Mouse (Mus musculus): Measurements from ENCODE around the gene Adh6a. TPM values are rescaled to one million over a fixed set of nuclear protein-coding genes. Genes with fewer than 3 reads are reported as not detected.

The Adh6a gene
- under 1 TPM in 1 of 2 experiments, not detected in 1; 0.21 TPM for total RNA-seq (2021)
- long read RNA-seq, experiment 1, partial matches to known transcripts = 0 of 1 reads
- long read RNA-seq, experiment 1, other reads (novel, unspliced or antisense) = 1 of 1 reads
- long read RNA-seq, experiment 2 = 0 reads

GRCm38 (mm10) chr3:138312965-138313364 is at the start of gene Adh6a:
Gene Adh6a, plus strand, starts transcription at chr3:138313286.
- no peak for DNase-seq

GRCm38 (mm10) chr3:138264648-138265047 is 48.4 kb upstream of the Adh6a start:
- no peak for DNase-seq

- DNase-seq = no peak
Observed at GRCm38 (mm10) chr3:138270507-138270906, 42.6 kb upstream of the Adh6a start.

- DNase-seq = no peak
Observed at GRCm38 (mm10) chr3:138271297-138271696, 41.8 kb upstream of the Adh6a start.

GRCm38 (mm10) chr3:138273080-138273479 is 40.0 kb upstream of the Adh6a start:
- no peak for DNase-seq

GRCm38 (mm10) chr3:138275100-138275499 is 38.0 kb upstream of the Adh6a start:
- no peak for DNase-seq

GRCm38 (mm10) chr3:138282556-138282955 is 30.5 kb upstream of the Adh6a start:
- no peak for DNase-seq

GRCm38 (mm10) chr3:138283831-138284230 is 29.3 kb upstream of the Adh6a start:
- DNase-seq = no peak

- no peak for DNase-seq
Observed at GRCm38 (mm10) chr3:138285986-138286385, 27.1 kb upstream of the Adh6a start.

- DNase-seq = no peak
Observed at GRCm38 (mm10) chr3:138287686-138288085, 25.4 kb upstream of the Adh6a start.

GRCm38 (mm10) chr3:138290672-138291071 is 22.4 kb upstream of the Adh6a start:
- DNase-seq = no peak

GRCm38 (mm10) chr3:138291529-138292117 is 21.5 kb upstream of the Adh6a start:
- DNase-seq = no peak

GRCm38 (mm10) chr3:138293298-138293895 is 19.7 kb upstream of the Adh6a start:
- DNase-seq = peak; percentile 49

GRCm38 (mm10) chr3:138300130-138300529 is 13.0 kb upstream of the Adh6a start:
- no peak for DNase-seq

GRCm38 (mm10) chr3:138302676-138303075 is 10.4 kb upstream of the Adh6a start:
- DNase-seq = no peak

- DNase-seq = no peak
Observed at GRCm38 (mm10) chr3:138303771-138304488, 9.2 kb upstream of the Adh6a start.

GRCm38 (mm10) chr3:138304489-138304871 is 8.6 kb upstream of the Adh6a start:
- DNase-seq = no peak

GRCm38 (mm10) chr3:138305486-138306289 is 7.4 kb upstream of the Adh6a start:
- DNase-seq = no peak

- no peak for DNase-seq
Observed at GRCm38 (mm10) chr3:138306290-138306683, 6.8 kb upstream of the Adh6a start.

GRCm38 (mm10) chr3:138309910-138310309 is 3.2 kb upstream of the Adh6a start:
- DNase-seq = no peak

- DNase-seq = no peak
Observed at GRCm38 (mm10) chr3:138311015-138311414, 2.1 kb upstream of the Adh6a start.

GRCm38 (mm10) chr3:138316908-138317472 is 3.9 kb downstream of the Adh6a start:
- no peak for DNase-seq
